Mouse (Mus musculus): ENCODE results near the gene Wfdc17.

DNA sequence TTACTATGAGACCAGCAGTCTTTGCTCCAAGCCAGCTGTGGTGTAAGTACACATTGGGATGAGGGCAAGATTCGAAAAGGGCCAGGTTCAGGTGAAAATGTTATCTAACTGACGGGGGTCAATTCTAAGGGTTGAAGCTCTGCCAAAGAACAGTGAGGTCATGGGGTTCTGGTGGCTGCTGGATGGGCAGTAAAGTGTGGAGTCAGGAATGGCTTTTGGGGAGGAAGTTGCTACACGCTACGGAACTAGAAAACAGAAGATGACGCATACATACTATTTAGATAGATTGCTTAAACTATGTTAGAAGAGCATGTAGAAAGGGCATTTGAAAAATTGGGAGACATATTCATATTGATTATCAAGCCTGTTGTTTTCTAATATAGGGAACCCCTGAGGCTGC, 40.3 kb upstream of the Wfdc17 start:
- TF ChIP-seq EP300 (IDR thresholded peaks at IDR 0.05; ENCODE audit: insufficient read depth, low read depth, low read length) = no peak
- no peak for TF ChIP-seq POLR2A (IDR thresholded peaks at IDR 0.05; ENCODE audit: insufficient read depth, low read length)
- TF ChIP-seq CTCF (IDR thresholded peaks at IDR 0.05; ENCODE audit: low read depth, low read length) = no peak

Data from ES-Bruce4 (cell line).